Mouse (Mus musculus): ENCODE data around the gene Srgap3. TPM values are rescaled to one million over a fixed set of nuclear protein-coding genes. Genes with fewer than 3 reads are reported as not detected.

Srgap3 gene
- polyA plus RNA-seq, 1 experiment from 2014 or later: 1.5 TPM

DNA sequence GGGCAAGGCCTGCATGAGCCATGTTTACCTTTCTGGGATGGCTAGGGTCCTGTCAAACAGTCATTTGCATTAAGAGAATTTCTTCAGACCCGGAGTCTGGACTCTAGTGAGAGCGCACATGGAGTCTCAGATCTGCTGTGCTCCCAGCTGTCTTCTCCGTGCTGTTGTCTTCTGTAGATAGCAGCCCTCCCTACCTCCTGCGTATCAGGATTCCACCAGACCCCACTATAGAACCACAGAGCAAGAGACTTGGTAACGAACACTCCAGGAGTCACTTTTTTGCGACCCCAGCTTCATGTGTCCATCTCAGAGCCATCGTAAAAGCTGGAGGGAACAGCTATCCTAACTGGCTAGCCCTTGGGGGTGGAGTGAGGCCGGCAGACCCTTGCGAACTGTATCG is 25.1 kb upstream of the Srgap3 start:
- Histone ChIP-seq H3K27me3 (ENCODE audit: control insufficient read depth, insufficient read depth, low read length) (no peaks in the 10 kb centered on the region), H3K4me2 (replicated peaks; ENCODE audit: low read depth) (no peak overlapping the region), H3K27ac (replicated peaks) (no peak overlapping the region), H3K9me3 (ENCODE audit: control insufficient read depth, low read length) (no peaks in the 10 kb centered on the region), H3K9ac (ENCODE audit: low read length) (no peak overlapping the region), H3K36me3 (ENCODE audit: control insufficient read depth, insufficient read depth, low read length) (no peaks in the 10 kb centered on the region), H3K4me3 (ENCODE audit: low read depth, low read length) (no peak overlapping the region), H3K4me1 (replicated peaks; ENCODE audit: control insufficient read depth, insufficient read depth) (peaks cover 4% of the 10 kb centered on the region; the same call in 1 of the 2 replicates)
- 66% methylated on average over 10 of the region's 10 CpGs for WGBS
- TF ChIP-seq EP300 (optimal IDR thresholded peaks at IDR 0.05): no peak
- TF ChIP-seq CTCF (IDR thresholded peaks at IDR 0.05; ENCODE audit: low read depth): no peak
- DNase-seq (ENCODE audit: low spot score) (no peak), ATAC-seq (ENCODE audit: low FRiP score, low TSS enrichment) (no peak)

DNA sequence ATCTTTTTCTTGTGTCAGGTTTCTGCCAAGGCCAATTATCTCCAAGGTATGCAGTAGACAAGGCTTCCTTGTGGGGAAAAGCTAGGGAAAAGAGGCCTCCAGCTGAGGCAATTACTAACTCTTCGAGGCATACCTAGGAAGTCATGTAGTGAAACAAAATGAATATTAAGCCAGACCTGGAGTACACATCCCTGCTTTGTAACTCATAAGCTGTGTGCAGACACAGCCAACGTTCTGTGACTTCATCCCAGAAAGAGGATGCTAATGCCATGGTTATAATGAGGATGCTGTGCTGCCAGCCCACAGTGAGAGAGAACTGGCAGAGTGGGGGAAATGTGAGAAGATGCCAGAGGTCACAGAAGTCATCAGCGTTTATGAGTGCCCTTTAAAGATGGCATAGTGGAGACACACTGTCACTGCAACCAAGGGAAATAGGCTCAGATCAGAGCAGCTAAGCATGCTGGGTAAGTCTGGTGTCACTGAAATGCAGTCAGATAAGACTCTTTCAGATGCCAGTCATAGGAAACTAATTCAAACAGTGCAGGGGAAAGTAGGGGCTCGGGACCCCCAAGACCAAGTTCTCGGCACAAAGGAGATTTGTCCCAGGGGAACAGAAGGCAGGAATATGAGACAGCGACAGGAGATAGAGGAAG is 24.2 kb upstream of the Srgap3 start:
- no peak overlapping the region for H3K27ac ChIP-seq (replicated peaks)
- ATAC-seq (ENCODE audit: low FRiP score, low TSS enrichment): no peak
- no peaks in the 10 kb centered on the region for H3K36me3 ChIP-seq (ENCODE audit: control insufficient read depth, insufficient read depth, low read length)

DNA sequence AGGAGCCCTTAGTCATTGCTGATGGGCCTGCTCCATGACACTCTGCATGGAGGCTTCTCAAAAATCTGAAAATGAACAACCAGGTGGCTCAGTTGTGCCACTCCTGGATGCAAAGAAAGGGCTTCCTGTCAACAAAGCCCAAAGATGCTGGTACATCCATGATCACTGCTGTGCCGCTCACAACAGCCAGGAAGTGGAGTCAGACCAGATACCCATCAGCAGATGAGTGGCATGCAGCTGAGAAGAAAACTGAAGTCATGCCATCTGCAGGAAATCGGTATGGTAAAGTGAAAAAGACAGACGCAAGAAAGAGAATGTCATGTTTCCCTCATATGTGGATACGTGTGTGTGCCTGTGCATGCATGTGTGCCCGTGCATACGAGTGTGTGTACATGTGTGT is 20.3 kb upstream of the Srgap3 start:
- DNase-seq (ENCODE audit: low spot score): no peak
- no peaks in the 10 kb centered on the region for H3K9me3 ChIP-seq (ENCODE audit: control insufficient read depth, low read length)
- H3K36me3 ChIP-seq (ENCODE audit: control insufficient read depth, insufficient read depth, low read length): no peaks in the 10 kb centered on the region
- H3K4me1 ChIP-seq (replicated peaks; ENCODE audit: control insufficient read depth, insufficient read depth): no peaks in the 10 kb centered on the region
- no peak overlapping the region for H3K4me3 ChIP-seq (ENCODE audit: low read depth, low read length)
- ATAC-seq (ENCODE audit: low FRiP score, low TSS enrichment): no peak
- H3K27me3 ChIP-seq (ENCODE audit: control insufficient read depth, insufficient read depth, low read length): no peaks in the 10 kb centered on the region
- no peak for TF ChIP-seq CTCF (IDR thresholded peaks at IDR 0.05; ENCODE audit: low read depth)
- no peak for TF ChIP-seq EP300 (optimal IDR thresholded peaks at IDR 0.05)
- H3K9ac ChIP-seq (ENCODE audit: low read length): no peak overlapping the region
- WGBS: 91% methylated on average over 6 of the region's 6 CpGs
- H3K27ac ChIP-seq (replicated peaks): no peak overlapping the region
- no peak overlapping the region for H3K4me2 ChIP-seq (replicated peaks; ENCODE audit: low read depth)

More for the DNA sequence above, 24.2 kb upstream of the Srgap3 start:
- H3K4me3 ChIP-seq (ENCODE audit: low read depth, low read length): no peak overlapping the region
- DNase-seq (ENCODE audit: low spot score): no peak
- TF ChIP-seq EP300 (optimal IDR thresholded peaks at IDR 0.05): no peak
- TF ChIP-seq CTCF (IDR thresholded peaks at IDR 0.05; ENCODE audit: low read depth): no peak; the same call in 1 of the 2 replicates
- H3K9ac ChIP-seq (ENCODE audit: low read length): no peak overlapping the region
- peaks cover 4% of the 10 kb centered on the region; the same call in 1 of the 2 replicates for H3K4me1 ChIP-seq (replicated peaks; ENCODE audit: control insufficient read depth, insufficient read depth)
- WGBS: 72% methylated on average over 6 of the region's 6 CpGs
- H3K4me2 ChIP-seq (replicated peaks; ENCODE audit: low read depth): no peak overlapping the region
- H3K27me3 ChIP-seq (ENCODE audit: control insufficient read depth, insufficient read depth, low read length): no peaks in the 10 kb centered on the region
- no peaks in the 10 kb centered on the region for H3K9me3 ChIP-seq (ENCODE audit: control insufficient read depth, low read length)

DNA sequence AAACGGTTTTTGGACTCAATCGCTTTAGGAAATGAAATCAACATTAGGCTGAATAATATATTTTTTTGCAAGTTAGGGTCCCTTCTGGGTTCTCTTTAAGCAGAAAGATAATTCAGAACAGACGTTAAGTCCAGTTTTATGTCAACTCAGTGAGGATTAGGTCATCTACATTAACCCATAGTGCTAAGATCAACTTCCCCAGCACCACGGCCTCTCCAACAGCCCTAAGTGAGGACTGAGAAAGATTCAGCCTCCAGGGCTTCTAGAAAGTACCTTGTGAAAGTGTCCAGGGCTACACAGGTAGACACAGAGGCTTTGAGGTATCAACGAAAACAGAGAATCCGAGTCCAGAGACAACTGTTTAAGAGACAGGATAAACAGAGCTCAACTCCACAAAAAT is 11.3 kb upstream of the Srgap3 start:
- ATAC-seq (ENCODE audit: low FRiP score, low TSS enrichment) (no peak), DNase-seq (ENCODE audit: low spot score) (no peak)
- Histone ChIP-seq H3K27me3 (ENCODE audit: control insufficient read depth, insufficient read depth, low read length) (no peaks in the 10 kb centered on the region), H3K4me3 (ENCODE audit: low read depth, low read length) (no peak overlapping the region), H3K4me2 (replicated peaks; ENCODE audit: low read depth) (no peak overlapping the region), H3K9ac (ENCODE audit: low read length) (no peak overlapping the region), H3K9me3 (ENCODE audit: control insufficient read depth, low read length) (no peaks in the 10 kb centered on the region), H3K4me1 (replicated peaks; ENCODE audit: control insufficient read depth, insufficient read depth) (peaks cover 2% of the 10 kb centered on the region; the same call in 1 of the 2 replicates), H3K27ac (replicated peaks) (no peak overlapping the region), H3K36me3 (ENCODE audit: control insufficient read depth, insufficient read depth, low read length) (no peaks in the 10 kb centered on the region)
- 47% methylated on average over 6 of the region's 6 CpGs for WGBS
- TF ChIP-seq EP300 (optimal IDR thresholded peaks at IDR 0.05) (no peak), CTCF (IDR thresholded peaks at IDR 0.05; ENCODE audit: low read depth) (no peak)

DNA sequence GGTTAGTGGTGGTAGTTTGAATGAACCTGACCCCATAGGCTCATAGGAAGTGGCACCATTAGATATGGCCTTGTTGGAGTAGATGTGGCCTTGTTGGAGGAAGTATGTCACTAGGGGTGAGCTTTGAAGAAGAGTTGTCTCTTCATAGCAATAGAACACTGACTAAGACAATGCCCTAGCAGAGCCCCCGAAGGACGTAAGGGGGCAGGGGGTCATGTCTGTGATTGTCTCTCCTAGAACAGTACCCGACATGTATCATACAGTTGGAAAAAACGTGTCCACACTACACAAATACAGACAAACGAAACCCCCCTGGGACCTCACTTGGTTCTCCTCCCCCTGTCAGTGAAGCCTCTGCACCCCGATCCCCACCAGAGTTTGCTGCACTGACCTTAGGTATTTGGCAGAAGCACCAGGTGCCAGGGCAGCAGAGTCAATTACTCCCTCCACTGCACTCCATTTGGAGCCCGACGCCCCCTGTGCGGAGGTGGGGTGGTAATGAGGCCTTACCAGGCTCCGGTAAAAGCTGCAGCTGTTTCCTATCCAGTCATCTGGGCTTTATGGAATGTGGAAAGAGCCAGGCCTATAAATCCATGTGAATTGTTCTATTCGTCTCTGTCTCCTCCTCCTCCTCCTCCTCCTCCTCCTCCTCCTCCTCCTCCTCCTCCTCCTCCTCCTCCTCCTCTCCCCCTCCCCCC is 10.7 kb upstream of the Srgap3 start:
- ATAC-seq (ENCODE audit: low FRiP score, low TSS enrichment) (no peak), DNase-seq (ENCODE audit: low spot score) (no peak)
- Histone ChIP-seq H3K4me2 (replicated peaks; ENCODE audit: low read depth) (no peak overlapping the region), H3K27me3 (ENCODE audit: control insufficient read depth, insufficient read depth, low read length) (no peaks in the 10 kb centered on the region), H3K9ac (ENCODE audit: low read length) (no peak overlapping the region), H3K4me3 (ENCODE audit: low read depth, low read length) (no peak overlapping the region), H3K36me3 (ENCODE audit: control insufficient read depth, insufficient read depth, low read length) (no peaks in the 10 kb centered on the region), H3K9me3 (ENCODE audit: control insufficient read depth, low read length) (no peaks in the 10 kb centered on the region), H3K27ac (replicated peaks) (no peak overlapping the region), H3K4me1 (replicated peaks; ENCODE audit: control insufficient read depth, insufficient read depth) (peaks cover 2% of the 10 kb centered on the region; the same call in 1 of the 2 replicates)
- WGBS: 40% methylated on average over 11 of the region's 11 CpGs
- TF ChIP-seq CTCF (IDR thresholded peaks at IDR 0.05; ENCODE audit: low read depth) (no peak), EP300 (optimal IDR thresholded peaks at IDR 0.05) (no peak)

DNA sequence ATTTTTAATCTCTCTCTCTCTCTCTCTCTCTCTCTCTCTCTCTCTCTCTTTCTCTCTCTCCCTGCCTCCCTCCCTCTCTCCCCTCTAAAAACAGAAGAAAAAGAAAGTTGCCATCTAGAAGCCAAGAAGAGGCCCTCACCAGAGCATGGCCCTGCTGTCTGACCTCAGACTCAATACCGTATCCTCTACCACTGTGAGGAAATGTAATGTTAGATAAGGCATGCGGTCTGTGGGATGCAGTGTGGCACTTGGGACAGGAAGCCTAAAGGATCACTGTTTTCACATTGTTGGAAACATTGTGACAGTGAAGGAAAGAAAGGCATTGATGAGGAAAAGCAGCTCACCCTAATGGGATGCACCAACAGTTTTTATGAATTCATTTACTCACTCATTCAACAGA is 8.7 kb upstream of the Srgap3 start:
- DNase-seq (ENCODE audit: low spot score) (no peak), ATAC-seq (ENCODE audit: low FRiP score, low TSS enrichment) (no peak)
- no peak overlapping the region for H3K4me3 ChIP-seq (ENCODE audit: low read depth, low read length)
- H3K4me1 ChIP-seq (replicated peaks; ENCODE audit: control insufficient read depth, insufficient read depth): peaks cover 2% of the 10 kb centered on the region; the same call in 1 of the 2 replicates
- H3K9ac ChIP-seq (ENCODE audit: low read length): no peak overlapping the region
- no peaks in the 10 kb centered on the region for H3K9me3 ChIP-seq (ENCODE audit: control insufficient read depth, low read length)
- no peak overlapping the region for H3K4me2 ChIP-seq (replicated peaks; ENCODE audit: low read depth)
- WGBS: 64% methylated on average over 2 of the region's 2 CpGs
- no peaks in the 10 kb centered on the region for H3K36me3 ChIP-seq (ENCODE audit: control insufficient read depth, insufficient read depth, low read length)
- H3K27me3 ChIP-seq (ENCODE audit: control insufficient read depth, insufficient read depth, low read length): no peaks in the 10 kb centered on the region
- TF ChIP-seq CTCF (IDR thresholded peaks at IDR 0.05; ENCODE audit: low read depth): no peak
- TF ChIP-seq EP300 (optimal IDR thresholded peaks at IDR 0.05): no peak
- no peak overlapping the region for H3K27ac ChIP-seq (replicated peaks)
